Mouse (Mus musculus) embryonic facial prominence, embryonic 10.5 days (tissue): ENCODE results near the gene Gm21317. TPM values are rescaled to one million over a fixed set of nuclear protein-coding genes. Genes with fewer than 3 reads are reported as not detected.
"Not testable (repeated sequence)": the region's sequence is repeated elsewhere in the genome, so short reads cannot be mapped to it uniquely, and the experiment has no call there.

Experiments used
- DNase-seq: peaks from one replicate; pipeline ENCODE4 v3.0.0-alpha.2; 2017; ENCODE audit warnings: low spot score
- H3K27ac ChIP-seq: fragments of 300-500 bp; sonication (generic); replicated peaks from 2 replicates; pipeline ENCODE4 v1.5.1; 2016; ENCODE audit warnings: mild to moderate bottlenecking
- H3K27me3 ChIP-seq: fragments of 300-500 bp; sonication (generic); replicated peaks from 2 replicates; pipeline ENCODE4 v1.6.1; 2016; ENCODE audit warnings: low read depth, mild to moderate bottlenecking; ENCODE audit not compliant: poor library complexity, severe bottlenecking
- H3K36me3 ChIP-seq: fragments of 300-500 bp; sonication (generic); replicated peaks from 2 replicates; pipeline ENCODE4 v1.6.1; 2016; ENCODE audit warnings: mild to moderate bottlenecking, moderate library complexity
- H3K4me1 ChIP-seq: fragments of 300-500 bp; sonication (generic); 2 replicates; pipeline ENCODE4 v1.6.1; 2016
- H3K4me3 ChIP-seq: fragments of 300-500 bp; sonication (generic); 2 replicates; pipeline ENCODE4 v1.5.1; 2016; ENCODE audit warnings: mild to moderate bottlenecking, moderate library complexity
- H3K9me3 ChIP-seq: fragments of 300-500 bp; sonication (generic); 2 replicates; pipeline ENCODE4 v1.6.1; 2016; ENCODE audit warnings: mild to moderate bottlenecking
- WGBS: fragments of 180-500 bp; shearing (Covaris S2); methylation state at CpG from one replicate; pipeline ENCODE4 v1.1.7; 2016; 5-methylcytosine and 5-hydroxymethylcytosine counted together
- polyA plus RNA-seq: library from polyadenylated mRNA; unstranded; fragments of >200 nt; fragmentation: Nextera tagmentation; extraction: Ambion mirVana; gene quantifications from 2 replicates; pipeline ENCODE4 v1.2.1, GENCODE M21; 2016

Gene Gm21317
- not detected in 2 replicates for polyA plus RNA-seq

- H3K9me3 ChIP-seq, H3K4me3 ChIP-seq, H3K4me1 ChIP-seq, H3K27me3 ChIP-seq, H3K27ac ChIP-seq, DNase-seq, H3K36me3 ChIP-seq: not testable (repeated sequence)
- WGBS: no CpG with 5 or more reads among the region's 6 CpGs
These were observed at the start of gene Gm21317 for GRCm38 (mm10) chrY:82224927-82225326. TSS of gene Gm21317 (plus strand) at chrY:82225227.
